Mouse (Mus musculus): ENCODE measurements around the gene Ect2. TPM values are rescaled to one million over a fixed set of nuclear protein-coding genes. Genes with fewer than 3 reads are reported as not detected.

Ect2 gene
- total and polyA plus RNA-seq, 3 experiments = 0.12 to 0.73 (median 0.39) TPM

GRCm38 (mm10) chr3:27080061-27080770 is 73.5 kb downstream of the Ect2 start:
- Histone ChIP-seq H3K36me3 (ENCODE audit: control insufficient read depth, insufficient read depth, low read length) (no peaks in the 10 kb centered on the region), H3K4me1 (ENCODE audit: control insufficient read depth, insufficient read depth, low read length) (no peaks in the 10 kb centered on the region), H3K27ac (no peak overlapping the region), H3K4me3 (no peak overlapping the region), H3K9ac (ENCODE audit: low read depth, low read length) (no peak overlapping the region), H3K27me3 (ENCODE audit: control insufficient read depth, insufficient read depth, low read length) (no peaks in the 10 kb centered on the region), H3K79me2 (replicated peaks; ENCODE audit: control insufficient read depth, insufficient read depth, low read length) (no peaks in the 10 kb centered on the region)
- TF ChIP-seq CTCF (IDR thresholded peaks at IDR 0.05) (no peak), EP300 (IDR thresholded peaks at IDR 0.05; ENCODE audit: insufficient read depth, low read depth, low read length) (no peak), POLR2A (IDR thresholded peaks at IDR 0.05; ENCODE audit: insufficient read depth, low read depth, low read length) (no peak)
- intact Hi-C loops (cut with DNase I) = no loop called here
- WGBS = 62% methylated on average over 7 of the region's 7 CpGs
- DNase-seq = no peak

GRCm38 (mm10) chr3:27073884-27074283 is 79.8 kb downstream of the Ect2 start:
- Histone ChIP-seq H3K9ac (ENCODE audit: low read depth, low read length) (no peak overlapping the region), H3K36me3 (ENCODE audit: control insufficient read depth, insufficient read depth, low read length) (no peaks in the 10 kb centered on the region), H3K79me2 (replicated peaks; ENCODE audit: control insufficient read depth, insufficient read depth, low read length) (no peaks in the 10 kb centered on the region), H3K27me3 (ENCODE audit: control insufficient read depth, insufficient read depth, low read length) (no peaks in the 10 kb centered on the region), H3K4me3 (no peak overlapping the region), H3K27ac (no peak overlapping the region), H3K4me1 (ENCODE audit: control insufficient read depth, insufficient read depth, low read length) (no peaks in the 10 kb centered on the region)
- 23% methylated on average over 2 of the region's 2 CpGs for WGBS
- no peak for TF ChIP-seq POLR2A (IDR thresholded peaks at IDR 0.05; ENCODE audit: insufficient read depth, low read depth, low read length)
- no peak for TF ChIP-seq EP300 (IDR thresholded peaks at IDR 0.05; ENCODE audit: insufficient read depth, low read depth, low read length)
- TF ChIP-seq CTCF (IDR thresholded peaks at IDR 0.05) = no peak
- intact Hi-C loops (cut with DNase I) = no loop called here
- no peak for DNase-seq

GRCm38 (mm10) chr3:27071706-27072105 is 82.0 kb downstream of the Ect2 start:
- no peak overlapping the region for H3K27ac ChIP-seq
- no peak for DNase-seq
- intact Hi-C loops (cut with DNase I) = no loop called here
- H3K27me3 ChIP-seq (ENCODE audit: control insufficient read depth, insufficient read depth, low read length) = no peaks in the 10 kb centered on the region
- no peaks in the 10 kb centered on the region for H3K79me2 ChIP-seq (replicated peaks; ENCODE audit: control insufficient read depth, insufficient read depth, low read length)
- TF ChIP-seq POLR2A (IDR thresholded peaks at IDR 0.05; ENCODE audit: insufficient read depth, low read depth, low read length) (no peak), EP300 (IDR thresholded peaks at IDR 0.05; ENCODE audit: insufficient read depth, low read depth, low read length) (no peak), CTCF (IDR thresholded peaks at IDR 0.05) (no peak)
- H3K36me3 ChIP-seq (ENCODE audit: control insufficient read depth, insufficient read depth, low read length) = no peaks in the 10 kb centered on the region
- 73% methylated on average over 4 of the region's 4 CpGs for WGBS
- H3K4me1 ChIP-seq (ENCODE audit: control insufficient read depth, insufficient read depth, low read length) = no peaks in the 10 kb centered on the region
- no peak overlapping the region for H3K9ac ChIP-seq (ENCODE audit: low read depth, low read length)
- no peak overlapping the region for H3K4me3 ChIP-seq

- H3K79me2 ChIP-seq (replicated peaks; ENCODE audit: control insufficient read depth, insufficient read depth, low read length) = no peaks in the 10 kb centered on the region
- TF ChIP-seq POLR2A (IDR thresholded peaks at IDR 0.05; ENCODE audit: insufficient read depth, low read depth, low read length) = no peak
- no peak for TF ChIP-seq EP300 (IDR thresholded peaks at IDR 0.05; ENCODE audit: insufficient read depth, low read depth, low read length)
- TF ChIP-seq CTCF (IDR thresholded peaks at IDR 0.05) = no peak
- H3K27ac ChIP-seq = no peak overlapping the region
- no peaks in the 10 kb centered on the region for H3K4me1 ChIP-seq (ENCODE audit: control insufficient read depth, insufficient read depth, low read length)
- intact Hi-C loops (cut with DNase I) = no loop called here
- no peak overlapping the region for H3K9ac ChIP-seq (ENCODE audit: low read depth, low read length)
- DNase-seq = no peak
- H3K4me3 ChIP-seq = no peak overlapping the region
- 76% methylated on average over 9 of the region's 9 CpGs for WGBS
- H3K36me3 ChIP-seq (ENCODE audit: control insufficient read depth, insufficient read depth, low read length) = no peaks in the 10 kb centered on the region
- no peaks in the 10 kb centered on the region for H3K27me3 ChIP-seq (ENCODE audit: control insufficient read depth, insufficient read depth, low read length)
Observed at GRCm38 (mm10) chr3:27070340-27070739, 83.3 kb downstream of the Ect2 start.

GRCm38 (mm10) chr3:27067206-27067605 is 86.5 kb downstream of the Ect2 start:
- H3K79me2 ChIP-seq (replicated peaks; ENCODE audit: control insufficient read depth, insufficient read depth, low read length) = no peaks in the 10 kb centered on the region
- intact Hi-C loops (cut with DNase I) = loop anchor here (5.0 kb wide), 1 partner anchor 170 kb away; no protein-coding TSS in a partner anchor
- no peak overlapping the region for H3K27ac ChIP-seq
- no peaks in the 10 kb centered on the region for H3K27me3 ChIP-seq (ENCODE audit: control insufficient read depth, insufficient read depth, low read length)
- H3K36me3 ChIP-seq (ENCODE audit: control insufficient read depth, insufficient read depth, low read length) = no peaks in the 10 kb centered on the region
- no peak for DNase-seq
- H3K9ac ChIP-seq (ENCODE audit: low read depth, low read length) = no peak overlapping the region
- H3K4me1 ChIP-seq (ENCODE audit: control insufficient read depth, insufficient read depth, low read length) = no peaks in the 10 kb centered on the region
- no peak overlapping the region for H3K4me3 ChIP-seq
- TF ChIP-seq CTCF (IDR thresholded peaks at IDR 0.05) (peak; percentile 62), POLR2A (IDR thresholded peaks at IDR 0.05; ENCODE audit: insufficient read depth, low read depth, low read length) (no peak)

GRCm38 (mm10) chr3:27064886-27065285 is 88.8 kb downstream of the Ect2 start:
- no peaks in the 10 kb centered on the region for H3K79me2 ChIP-seq (replicated peaks; ENCODE audit: control insufficient read depth, insufficient read depth, low read length)
- no peaks in the 10 kb centered on the region for H3K27me3 ChIP-seq (ENCODE audit: control insufficient read depth, insufficient read depth, low read length)
- no peak overlapping the region for H3K9ac ChIP-seq (ENCODE audit: low read depth, low read length)
- TF ChIP-seq POLR2A (IDR thresholded peaks at IDR 0.05; ENCODE audit: insufficient read depth, low read depth, low read length) (no peak), CTCF (IDR thresholded peaks at IDR 0.05) (no peak), EP300 (IDR thresholded peaks at IDR 0.05; ENCODE audit: insufficient read depth, low read depth, low read length) (no peak)
- no peak overlapping the region for H3K27ac ChIP-seq
- intact Hi-C loops (cut with DNase I) = loop anchor here (5.0 kb wide), 1 partner anchor 172 kb away; no protein-coding TSS in a partner anchor
- H3K4me1 ChIP-seq (ENCODE audit: control insufficient read depth, insufficient read depth, low read length) = no peaks in the 10 kb centered on the region
- H3K36me3 ChIP-seq (ENCODE audit: control insufficient read depth, insufficient read depth, low read length) = no peaks in the 10 kb centered on the region
- WGBS = 91% methylated on average over 2 of the region's 2 CpGs
- H3K4me3 ChIP-seq = no peak overlapping the region
- DNase-seq = no peak
